Mouse (Mus musculus) olfactory bulb, adult 2 months (tissue): ENCODE measurements around the gene Mdm4. TPM values are rescaled to one million over a fixed set of nuclear protein-coding genes. Genes with fewer than 3 reads are reported as not detected.

Experiments
- H3K27ac ChIP-seq: fragments of 200-500 bp; 2 replicates; pipeline ENCODE4 v1.5.1; 2012; ENCODE audit warnings: low read depth, low read length; ENCODE audit not compliant: insufficient read depth
- H3K4me1 ChIP-seq: fragments of 200-500 bp; 2 replicates; pipeline ENCODE4 v1.6.1; 2012; ENCODE audit warnings: low read length; ENCODE audit not compliant: control insufficient read depth, insufficient read depth
- H3K4me3 ChIP-seq: fragments of 200-500 bp; 2 replicates; pipeline ENCODE4 v1.5.1; 2012; ENCODE audit warnings: mild to moderate bottlenecking, low read depth, low read length, moderate library complexity; ENCODE audit not compliant: insufficient read depth
- CTCF ChIP-seq: fragments of 200-500 bp; IDR thresholded peaks from 2 replicates; pipeline ENCODE4 v1.5.1; 2012; ENCODE audit warnings: low read depth, mild to moderate bottlenecking, low read length, moderate library complexity; ENCODE audit not compliant: insufficient read depth
- POLR2A ChIP-seq: fragments of 200-500 bp; IDR thresholded peaks from 2 replicates; pipeline ENCODE4 v1.6.1; 2012; ENCODE audit warnings: mild to moderate bottlenecking, low read depth, low read length, moderate library complexity; ENCODE audit not compliant: insufficient read depth
- WGBS: fragments of 180-500 bp; shearing (Covaris S2); methylation state at CpG from one replicate; pipeline ENCODE4 v1.1.7; 2018; 5-methylcytosine and 5-hydroxymethylcytosine counted together
- polyA plus RNA-seq: library from polyadenylated mRNA; stranded (reverse); fragments of >200 nt; gene quantifications from 2 replicates; pipeline ENCODE4 v1.2.4, GENCODE M21; 2012; ENCODE audit warnings: low replicate concordance; ENCODE audit not compliant: missing spikeins, insufficient read depth, insufficient read length

Mdm4 gene
- polyA plus RNA-seq, 1 experiment: 103 TPM

- Histone ChIP-seq H3K27ac (peak overlapping the region; percentile 23; the same call in 1 of the 2 replicates), H3K4me3 (no peak overlapping the region), H3K4me1 (peaks cover 13% of the 10 kb centered on the region)
- TF ChIP-seq CTCF: no peak
- no peak for TF ChIP-seq POLR2A
- 31% methylated on average over 7 of the region's 7 CpGs for WGBS
Measured at GRCm38 (mm10) chr1:133057345-133058034, 27.1 kb upstream of the Mdm4 start.

GRCm38 (mm10) chr1:133054326-133054725 lies 24.0 kb upstream of the Mdm4 start:
- Histone ChIP-seq H3K4me3 (no peak overlapping the region), H3K4me1 (peaks cover 16% of the 10 kb centered on the region), H3K27ac (no peak overlapping the region)
- TF ChIP-seq POLR2A (no peak), CTCF (no peak)
- WGBS: 89% methylated on average over 8 of the region's 8 CpGs

- TF ChIP-seq CTCF: no peak
- TF ChIP-seq POLR2A: no peak
- Histone ChIP-seq H3K27ac (no peak overlapping the region), H3K4me3 (no peak overlapping the region), H3K4me1 (peaks cover 16% of the 10 kb centered on the region)
- 84% methylated on average over 5 of the region's 5 CpGs for WGBS
Measured at GRCm38 (mm10) chr1:133053034-133053433, 22.7 kb upstream of the Mdm4 start.

- 97% methylated on average over 2 of the region's 2 CpGs for WGBS
- TF ChIP-seq POLR2A (no peak), CTCF (no peak)
- Histone ChIP-seq H3K4me1 (peaks cover 14% of the 10 kb centered on the region), H3K27ac (no peak overlapping the region), H3K4me3 (no peak overlapping the region)
Measured at GRCm38 (mm10) chr1:133051829-133052228, 21.5 kb upstream of the Mdm4 start.

- Histone ChIP-seq H3K27ac (no peak overlapping the region), H3K4me3 (no peak overlapping the region), H3K4me1 (peaks cover 14% of the 10 kb centered on the region)
- WGBS: 67% methylated on average over 11 of the region's 11 CpGs
- TF ChIP-seq CTCF: no peak
- no peak for TF ChIP-seq POLR2A
Measured at GRCm38 (mm10) chr1:133050001-133050431, 19.7 kb upstream of the Mdm4 start.

- Histone ChIP-seq H3K4me3 (no peak overlapping the region), H3K4me1 (peaks cover 12% of the 10 kb centered on the region), H3K27ac (no peak overlapping the region)
- WGBS: 49% methylated on average over 2 of the region's 2 CpGs
- no peak for TF ChIP-seq POLR2A
- TF ChIP-seq CTCF: no peak
Measured at GRCm38 (mm10) chr1:133048690-133049089, 18.3 kb upstream of the Mdm4 start.

- 46% methylated on average over 8 of the region's 8 CpGs for WGBS
- Histone ChIP-seq H3K4me3 (peak overlapping the region; percentile 91), H3K4me1 (peaks cover 11% of the 10 kb centered on the region), H3K27ac (peak overlapping the region; percentile 31; the same call in 1 of the 2 replicates)
- TF ChIP-seq CTCF (no peak), POLR2A (no peak)
Measured at GRCm38 (mm10) chr1:133047575-133047974, 17.2 kb upstream of the Mdm4 start.

GRCm38 (mm10) chr1:133046441-133046931 lies 16.1 kb upstream of the Mdm4 start:
- Histone ChIP-seq H3K4me1 (peaks cover 8% of the 10 kb centered on the region), H3K27ac (peak overlapping the region; percentile 85), H3K4me3 (peak overlapping the region; percentile 91)
- under 1% methylated on average over 40 of the region's 40 CpGs for WGBS
- no peak for TF ChIP-seq POLR2A
- TF ChIP-seq CTCF: no peak

GRCm38 (mm10) chr1:133045861-133046440 lies 15.6 kb upstream of the Mdm4 start:
- Histone ChIP-seq H3K27ac (peak overlapping the region; percentile 85), H3K4me1 (peaks cover 8% of the 10 kb centered on the region), H3K4me3 (peak overlapping the region; percentile 91)
- under 1% methylated on average over 71 of the region's 71 CpGs for WGBS
- TF ChIP-seq POLR2A (peak; percentile 40; the same call in 1 of the 2 replicates), CTCF (0 out of 2 replicates have a peak, but pooled peaks have one; percentile 17)
